Mouse (Mus musculus) megakaryocyte, embryonic 14.5 days (primary cell): ENCODE results near the gene Nphp3.

Source experiments
- FLI1 ChIP-seq: IDR thresholded peaks from 2 replicates; pipeline ENCODE4 v1.6.1; 2012; ENCODE audit warnings: low read length, inconsistent platforms, mixed read lengths
- GATA1 ChIP-seq: IDR thresholded peaks from 3 replicates; pipeline ENCODE4 v1.6.1; 2012; ENCODE audit warnings: mixed read lengths, low read length, inconsistent platforms, borderline replicate concordance

DNA sequence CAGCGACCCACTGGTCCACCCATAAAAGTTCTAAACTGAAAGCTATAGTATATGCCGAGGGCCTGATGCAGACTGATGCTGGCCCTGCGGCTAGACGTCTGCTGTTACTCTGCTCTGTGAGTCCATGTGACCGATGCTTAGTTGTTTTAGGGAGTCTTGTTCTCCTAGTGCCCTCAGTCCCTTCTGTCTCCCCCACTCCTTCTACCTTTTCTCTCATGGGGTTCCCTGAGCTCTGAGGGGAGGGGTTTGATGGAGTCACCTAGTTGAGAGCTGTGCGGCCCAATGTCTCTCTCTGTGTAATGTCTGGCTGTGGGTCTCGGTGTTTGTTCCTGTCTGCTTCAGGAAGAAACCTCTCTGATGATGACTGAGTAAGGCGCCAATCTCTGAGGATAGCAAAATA, 24.8 kb downstream of the Nphp3 start:
- TF ChIP-seq GATA1 (no peak), FLI1 (no peak)
